Mouse (Mus musculus): Measurements from ENCODE around the gene Mapk8.
A peak's percentile ranks its signal among the peaks of the same experiment; 100 is the strongest.
"Not testable (repeated sequence)": the region's sequence is repeated elsewhere in the genome, so short reads cannot be mapped to it uniquely, and the experiment has no call there.

The Mapk8 gene

DNA sequence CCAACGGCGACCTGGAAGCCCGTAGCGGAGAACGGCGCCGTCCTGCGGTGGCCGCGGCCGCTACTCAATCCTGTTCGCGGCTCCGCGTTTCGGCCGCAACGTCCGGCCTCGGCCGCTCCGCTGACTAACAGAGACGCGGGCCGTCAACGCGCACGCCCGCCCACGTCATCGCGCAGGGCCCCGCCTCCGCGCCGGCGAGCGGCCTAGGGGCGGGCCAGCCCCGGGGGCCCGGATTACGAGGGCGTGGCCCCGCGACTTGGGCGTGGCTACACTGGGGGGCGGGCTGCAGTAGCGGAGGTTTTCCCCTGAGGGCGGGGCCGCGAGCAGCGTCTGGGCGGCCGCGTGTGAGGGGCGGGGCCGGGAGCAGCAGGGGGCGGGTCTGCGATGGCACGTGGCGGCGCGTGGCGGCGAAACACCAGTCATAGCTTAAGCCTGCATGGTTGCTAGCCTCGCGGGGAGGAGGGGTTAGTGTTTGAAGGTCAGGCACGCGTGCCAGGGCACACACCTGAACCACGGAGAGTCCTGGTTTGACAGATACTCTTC, at the start of gene Mapk8:
Gene Mapk8 (minus strand): TSS at position 132 of the 543 bp plus-strand sequence.
- peak; percentile 98 to 99 for DNase-seq (ENCODE audit: low read depth in 2 of 2, low spot score in 2 of 2)

DNA sequence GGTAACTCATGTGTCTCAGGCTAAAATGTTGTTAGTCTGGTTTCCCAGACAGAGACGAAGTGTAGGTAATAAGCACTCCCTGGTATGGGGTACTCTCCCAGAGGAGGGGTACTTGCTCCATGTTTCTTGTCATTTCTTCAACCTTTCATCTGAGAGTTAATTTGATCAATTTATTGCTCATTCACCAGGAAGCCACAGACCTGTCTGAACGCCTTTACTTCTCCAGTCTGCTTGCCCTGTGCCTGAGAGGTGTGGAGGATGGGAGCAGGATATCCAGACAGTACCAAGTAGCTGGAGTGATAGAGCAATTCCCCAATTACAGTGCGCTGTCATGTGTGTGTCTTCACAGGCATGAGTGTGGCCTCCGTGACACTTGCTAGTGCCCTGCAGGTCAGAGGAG, 48.3 kb upstream of the Mapk8 start:
- no peak for DNase-seq (ENCODE audit: low read depth in 2 of 2, low spot score in 2 of 2)

GRCm38 (mm10) chr14:33487805-33488550, 41.0 kb upstream of the Mapk8 start:
- DNase-seq (ENCODE audit: low read depth in 2 of 2, low spot score in 2 of 2) = no peak

- no peak for DNase-seq (ENCODE audit: low read depth in 2 of 2, low spot score in 2 of 2)
These were observed 35.0 kb upstream of the Mapk8 start for GRCm38 (mm10) chr14:33481991-33482390.

- DNase-seq (ENCODE audit: low read depth in 2 of 2, low spot score in 2 of 2) = no peak
These were observed 29.3 kb upstream of the Mapk8 start for GRCm38 (mm10) chr14:33476094-33476760.

GRCm38 (mm10) chr14:33474461-33474860, 27.5 kb upstream of the Mapk8 start:
- DNase-seq (ENCODE audit: low read depth in 2 of 2, low spot score in 2 of 2) = no peak

- DNase-seq (ENCODE audit: low read depth in 2 of 2, low spot score in 2 of 2) = no peak
These were observed 24.4 kb upstream of the Mapk8 start, which contains the start of gene Frmpd2 for GRCm38 (mm10) chr14:33471331-33471730. Gene Frmpd2, plus strand, starts transcription at chr14:33471696.

DNA sequence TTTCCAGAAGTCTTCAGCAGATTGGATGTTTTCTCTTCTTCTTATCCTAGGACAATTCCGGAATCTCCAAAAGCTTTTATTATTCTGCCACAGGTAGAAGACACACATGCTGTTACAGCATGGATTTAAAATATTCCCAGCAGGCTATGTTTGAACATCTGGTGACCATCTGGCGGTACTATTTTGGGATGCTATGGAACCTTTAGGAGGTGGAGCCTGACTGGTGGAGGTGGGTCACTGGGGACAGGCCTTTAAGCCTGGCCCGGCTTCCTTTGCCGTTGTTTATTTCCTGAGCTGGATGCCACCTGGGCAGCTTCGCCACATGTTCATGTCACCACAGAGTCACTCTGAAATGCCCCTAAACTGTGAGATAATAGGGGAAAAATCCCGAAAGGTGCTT, 20.8 kb upstream of the Mapk8 start:
- DNase-seq (ENCODE audit: low read depth in 2 of 2, low spot score in 2 of 2) = no peak

DNA sequence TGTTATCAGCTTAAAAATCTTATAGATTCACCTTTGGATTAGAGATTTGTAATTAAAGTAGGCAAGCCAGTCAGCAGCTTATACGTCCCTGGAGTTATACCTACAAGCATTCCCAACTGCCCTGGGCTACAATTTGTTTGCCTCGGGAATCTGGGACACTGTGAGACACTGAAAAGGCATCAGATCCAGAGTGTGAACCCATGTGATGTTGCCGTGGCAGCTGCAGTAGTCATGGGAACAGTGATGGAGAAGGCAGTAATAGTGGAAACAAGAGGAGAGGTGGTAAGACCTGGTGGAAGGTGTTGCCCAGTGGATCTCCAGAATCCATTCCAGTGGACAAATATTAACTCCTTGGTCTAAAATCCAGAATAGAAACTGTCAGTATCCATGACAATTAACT, 16.7 kb upstream of the Mapk8 start:
- no peak for DNase-seq (ENCODE audit: low read depth in 2 of 2, low spot score in 2 of 2)

DNA sequence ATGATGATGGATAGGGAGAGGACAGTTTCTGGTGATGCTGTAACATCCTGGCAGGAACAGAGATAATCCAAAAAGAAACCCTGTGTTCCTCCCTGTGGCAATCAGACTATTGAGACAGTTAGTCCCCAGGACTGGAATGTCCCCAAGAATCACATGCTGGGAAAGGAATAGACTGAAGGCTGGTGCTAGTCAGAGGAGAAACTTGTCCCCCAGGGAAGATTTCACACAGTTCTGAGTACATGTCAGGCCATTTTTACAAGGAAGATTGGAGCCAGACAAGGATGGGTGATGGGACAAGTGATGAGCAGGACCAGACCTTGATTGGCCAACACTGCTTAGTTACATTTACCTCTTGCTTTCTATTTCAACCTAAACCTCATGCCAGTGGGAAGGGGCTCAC, 3.4 kb upstream of the Mapk8 start:
- DNase-seq (ENCODE audit: low read depth in 2 of 2, low spot score in 2 of 2) = no peak

GRCm38 (mm10) chr14:33449296-33449840, 2.4 kb upstream of the Mapk8 start:
- no peak for DNase-seq (ENCODE audit: low read depth in 2 of 2, low spot score in 2 of 2)

DNA sequence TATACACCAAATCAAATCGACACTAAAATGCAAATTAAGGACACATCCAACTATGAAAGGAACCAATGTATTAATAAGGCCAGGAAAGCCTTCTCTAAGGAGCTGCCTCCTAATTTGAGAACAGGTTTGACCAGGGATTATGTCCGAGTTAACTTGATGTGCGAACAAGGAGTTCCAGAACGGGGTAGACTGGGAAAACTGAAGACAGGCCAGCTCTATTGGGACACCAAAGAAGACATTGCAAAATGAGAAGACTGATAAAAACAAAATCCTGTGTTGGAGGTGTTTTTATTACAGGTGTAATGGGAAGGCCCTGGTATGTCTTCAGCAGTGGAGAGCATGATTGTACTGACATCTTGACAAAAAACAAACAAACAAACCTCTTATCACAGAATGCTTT, 1.3 kb upstream of the Mapk8 start:
- DNase-seq (ENCODE audit: low read depth in 2 of 2, low spot score in 2 of 2) = no peak

- peak in 1 of 2 experiments; percentile 23 for DNase-seq (ENCODE audit: low read depth in 2 of 2, low spot score in 2 of 2)
These were observed 366 bp downstream of the Mapk8 start for GRCm38 (mm10) chr14:33446561-33447023.

- no peak for DNase-seq (ENCODE audit: low read depth in 2 of 2, low spot score in 2 of 2)
These were observed 996 bp downstream of the Mapk8 start for GRCm38 (mm10) chr14:33445962-33446361.

DNA sequence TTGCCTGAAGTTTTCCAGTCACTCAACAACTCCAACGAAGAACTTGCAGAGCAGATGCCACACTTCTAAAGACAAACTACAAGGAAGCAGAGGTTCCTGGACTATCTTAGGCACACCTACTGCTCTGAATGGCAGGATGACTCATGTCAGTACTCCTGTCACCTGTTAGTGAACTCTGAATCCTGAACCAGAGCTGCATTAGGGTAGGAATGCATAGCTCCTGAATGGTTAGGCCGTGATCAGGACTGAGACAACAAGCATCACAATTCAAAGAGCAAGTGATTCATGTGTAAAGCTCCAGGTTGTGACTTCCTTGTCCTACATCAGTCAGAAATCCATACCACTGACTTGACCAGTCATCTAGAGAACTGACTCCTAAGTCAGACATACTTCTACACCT, 3.2 kb downstream of the Mapk8 start:
- DNase-seq (ENCODE audit: low read depth in 2 of 2, low spot score in 2 of 2) = no peak

DNA sequence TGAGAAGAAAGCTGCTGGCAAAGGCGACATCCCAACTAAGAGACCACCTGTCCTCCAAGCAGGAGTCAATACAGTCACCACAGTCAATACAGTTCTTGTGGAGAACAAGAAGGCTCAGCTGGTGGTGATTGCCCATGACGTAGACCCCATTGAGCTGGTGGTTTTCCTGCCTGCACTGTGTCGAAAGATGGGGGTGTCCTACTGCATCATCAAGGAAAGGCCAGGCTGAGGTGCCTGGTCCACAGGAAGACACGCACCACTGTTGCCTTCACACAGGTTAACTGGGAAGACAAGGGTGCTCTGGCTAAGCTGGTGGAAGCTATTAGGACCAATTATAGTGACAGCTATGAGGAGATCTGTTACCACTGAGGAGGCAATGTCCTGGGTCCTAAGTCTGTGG, 14.5 kb downstream of the Mapk8 start:
- DNase-seq (ENCODE audit: low read depth in 2 of 2, low spot score in 2 of 2) = not testable (repeated sequence)

- no peak for DNase-seq (ENCODE audit: low read depth in 2 of 2, low spot score in 2 of 2)
These were observed 22.8 kb downstream of the Mapk8 start for GRCm38 (mm10) chr14:33424124-33424523.

DNA sequence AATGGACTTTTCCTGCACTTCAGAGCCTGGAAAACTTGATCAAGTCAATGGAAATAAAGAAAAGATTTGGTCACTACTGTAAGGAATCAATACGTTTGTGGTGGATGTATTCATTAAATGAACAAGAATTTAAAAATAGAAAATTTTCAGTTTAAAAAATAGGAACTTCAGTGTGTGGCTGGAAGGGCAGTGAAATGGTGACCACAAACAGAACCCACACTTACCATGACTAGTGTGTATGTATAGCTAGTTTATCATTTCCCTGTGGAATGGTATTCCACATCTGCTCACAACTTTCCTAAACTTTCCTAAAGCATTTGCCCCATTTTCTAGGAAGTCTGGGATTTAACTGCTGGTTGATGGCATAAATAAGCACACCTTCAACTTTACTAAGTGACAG, 24.0 kb downstream of the Mapk8 start:
- DNase-seq (ENCODE audit: low read depth in 2 of 2, low spot score in 2 of 2) = no peak

- DNase-seq (ENCODE audit: low read depth in 2 of 2, low spot score in 2 of 2) = no peak
These were observed 28.5 kb downstream of the Mapk8 start for GRCm38 (mm10) chr14:33418311-33418909.

- DNase-seq (ENCODE audit: low read depth in 2 of 2, low spot score in 2 of 2) = no peak
These were observed 31.2 kb downstream of the Mapk8 start for GRCm38 (mm10) chr14:33415746-33416145.

GRCm38 (mm10) chr14:33402331-33402730, 44.6 kb downstream of the Mapk8 start:
- DNase-seq (ENCODE audit: low read depth in 2 of 2, low spot score in 2 of 2) = peak in 1 of 2 experiments; percentile 19
